Mouse (Mus musculus): ENCODE data around the gene Mrpl33.
"Not testable (repeated sequence)": the region's sequence is repeated elsewhere in the genome, so short reads cannot be mapped to it uniquely, and the experiment has no call there.

The Mrpl33 gene

DNA sequence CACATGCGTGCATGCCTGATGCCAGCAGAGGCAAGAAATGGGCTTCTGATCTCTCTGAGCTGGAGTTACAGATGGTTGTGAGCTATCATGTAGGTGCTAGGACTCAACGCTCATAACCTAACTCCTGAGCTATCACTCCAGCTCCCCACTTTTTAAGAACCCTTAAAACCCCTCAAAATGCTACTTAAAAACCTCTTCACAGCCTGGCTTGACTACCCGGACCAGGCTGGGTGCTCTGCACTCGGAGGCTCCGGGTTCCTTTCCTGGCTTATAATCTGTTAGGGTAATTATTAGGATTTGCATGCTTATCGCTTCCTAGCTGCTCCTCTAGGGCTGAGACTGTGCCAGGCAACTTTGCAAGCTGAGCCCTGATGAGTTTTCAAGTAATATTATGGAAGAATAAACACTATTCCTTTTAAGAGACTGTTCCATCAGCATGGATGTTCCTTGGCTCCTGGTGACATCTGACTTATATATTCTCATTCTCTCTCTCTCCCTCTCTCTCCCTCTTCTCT is 752 bp downstream of the Mrpl33 start:
- DNase-seq: no peak

- no peak for DNase-seq
Observed at GRCm38 (mm10) chr5:31598121-31598520, 1.4 kb downstream of the Mrpl33 start.

DNA sequence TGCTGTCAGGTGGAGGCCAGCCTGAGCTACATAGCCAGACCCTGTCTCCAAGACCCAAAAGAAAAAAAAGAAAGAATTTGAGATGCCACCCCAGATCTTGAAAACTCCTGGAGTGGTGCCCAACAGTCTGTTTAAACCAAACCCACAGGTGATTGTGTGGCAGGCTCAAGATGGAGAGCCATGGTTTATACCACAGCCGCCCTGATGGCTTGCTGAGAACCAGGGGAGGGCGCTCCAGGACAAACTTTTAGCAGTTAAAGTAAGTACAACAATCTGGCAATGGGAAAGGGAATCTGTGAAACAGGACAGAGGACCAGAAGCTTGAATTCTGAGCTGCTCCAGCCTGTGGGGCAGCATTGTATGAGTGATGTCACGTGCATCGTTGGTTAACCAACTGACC is 1.8 kb downstream of the Mrpl33 start:
- DNase-seq: no peak

GRCm38 (mm10) chr5:31599161-31599560 is 2.4 kb downstream of the Mrpl33 start:
- DNase-seq: no peak

- no peak for DNase-seq
Observed at GRCm38 (mm10) chr5:31601162-31601722, 4.5 kb downstream of the Mrpl33 start.

GRCm38 (mm10) chr5:31602377-31602776 is 5.6 kb downstream of the Mrpl33 start:
- DNase-seq: no peak

DNA sequence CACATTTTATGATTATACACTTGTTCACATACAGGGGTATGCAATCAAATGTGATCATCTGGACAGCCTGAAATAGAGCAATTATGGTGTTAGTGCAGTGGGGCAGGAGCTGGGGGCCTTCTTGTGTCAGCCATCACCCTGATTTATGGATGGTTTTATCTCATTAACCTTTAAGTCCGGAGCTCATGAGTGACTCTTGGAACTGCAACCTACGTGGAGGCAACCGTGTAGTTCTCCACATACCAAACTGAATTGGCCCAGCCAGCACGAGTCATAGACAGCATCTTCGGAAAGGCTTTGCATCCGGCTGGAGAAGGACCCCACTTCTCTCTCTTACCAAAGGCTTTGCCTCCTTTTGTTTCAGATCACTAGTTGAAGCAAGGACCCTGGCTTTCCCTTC is 7.0 kb downstream of the Mrpl33 start:
- DNase-seq: no peak

DNA sequence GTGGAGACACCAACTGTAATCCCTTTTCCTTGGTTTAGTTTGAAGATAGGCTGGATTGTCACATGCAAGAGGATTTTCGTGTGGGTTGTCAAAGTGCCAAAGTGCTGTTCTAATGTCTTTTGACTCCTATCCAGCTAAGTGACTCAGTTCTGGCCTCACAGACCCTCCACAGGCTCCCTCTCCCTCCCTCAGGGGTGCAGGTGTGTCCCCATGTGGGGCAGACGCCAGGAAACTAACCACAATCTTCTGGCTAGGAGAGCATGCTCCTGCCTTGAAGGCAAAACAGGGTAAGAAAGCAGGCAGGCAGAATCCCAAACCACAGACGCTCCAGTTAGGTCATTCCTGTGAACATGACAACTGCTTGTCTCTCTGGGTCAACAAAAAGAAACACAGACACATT is 9.4 kb downstream of the Mrpl33 start:
- no peak for DNase-seq

GRCm38 (mm10) chr5:31610376-31611086 is 13.8 kb downstream of the Mrpl33 start:
- no peak for DNase-seq

GRCm38 (mm10) chr5:31611186-31611585 is 14.5 kb downstream of the Mrpl33 start:
- no peak for DNase-seq

- DNase-seq: peak; percentile 76
Observed at GRCm38 (mm10) chr5:31613852-31614286, 17.1 kb downstream of the Mrpl33 start.

DNA sequence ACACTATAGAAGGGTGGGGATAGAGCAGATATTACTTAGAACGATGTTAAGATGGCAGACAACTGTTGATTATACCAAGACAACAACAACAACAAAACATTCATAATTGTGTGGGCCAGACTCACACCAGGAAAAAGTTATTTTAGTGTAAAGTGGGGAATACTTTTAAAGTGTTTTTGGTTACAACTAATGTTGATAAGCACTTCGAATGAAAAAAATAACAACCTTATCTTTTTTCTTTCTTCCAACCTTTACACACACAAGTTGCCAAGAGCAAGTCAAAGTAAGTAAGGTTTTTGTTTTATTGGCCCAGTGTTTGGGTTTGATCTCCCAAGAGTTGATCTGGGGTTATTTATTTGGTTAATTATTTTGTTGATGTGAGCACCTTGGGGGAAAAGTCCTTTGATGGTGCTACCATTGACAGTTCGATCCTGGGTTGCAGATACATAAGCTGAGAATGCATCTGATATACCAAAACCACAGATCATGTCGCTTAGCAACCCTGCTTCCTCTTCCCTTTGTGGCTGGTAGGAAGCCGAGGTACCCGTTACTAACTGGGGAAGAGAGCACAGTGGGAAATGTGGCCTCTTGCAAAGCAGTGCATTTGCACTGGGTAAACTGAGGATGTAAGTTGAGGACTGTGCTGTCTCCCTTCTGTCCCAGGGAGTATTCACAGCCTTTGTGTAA is 17.7 kb downstream of the Mrpl33 start:
- no peak for DNase-seq

GRCm38 (mm10) chr5:31620326-31620725 is 23.6 kb downstream of the Mrpl33 start:
- no peak for DNase-seq

GRCm38 (mm10) chr5:31627117-31627516 is 30.4 kb downstream of the Mrpl33 start:
- DNase-seq: no peak

DNA sequence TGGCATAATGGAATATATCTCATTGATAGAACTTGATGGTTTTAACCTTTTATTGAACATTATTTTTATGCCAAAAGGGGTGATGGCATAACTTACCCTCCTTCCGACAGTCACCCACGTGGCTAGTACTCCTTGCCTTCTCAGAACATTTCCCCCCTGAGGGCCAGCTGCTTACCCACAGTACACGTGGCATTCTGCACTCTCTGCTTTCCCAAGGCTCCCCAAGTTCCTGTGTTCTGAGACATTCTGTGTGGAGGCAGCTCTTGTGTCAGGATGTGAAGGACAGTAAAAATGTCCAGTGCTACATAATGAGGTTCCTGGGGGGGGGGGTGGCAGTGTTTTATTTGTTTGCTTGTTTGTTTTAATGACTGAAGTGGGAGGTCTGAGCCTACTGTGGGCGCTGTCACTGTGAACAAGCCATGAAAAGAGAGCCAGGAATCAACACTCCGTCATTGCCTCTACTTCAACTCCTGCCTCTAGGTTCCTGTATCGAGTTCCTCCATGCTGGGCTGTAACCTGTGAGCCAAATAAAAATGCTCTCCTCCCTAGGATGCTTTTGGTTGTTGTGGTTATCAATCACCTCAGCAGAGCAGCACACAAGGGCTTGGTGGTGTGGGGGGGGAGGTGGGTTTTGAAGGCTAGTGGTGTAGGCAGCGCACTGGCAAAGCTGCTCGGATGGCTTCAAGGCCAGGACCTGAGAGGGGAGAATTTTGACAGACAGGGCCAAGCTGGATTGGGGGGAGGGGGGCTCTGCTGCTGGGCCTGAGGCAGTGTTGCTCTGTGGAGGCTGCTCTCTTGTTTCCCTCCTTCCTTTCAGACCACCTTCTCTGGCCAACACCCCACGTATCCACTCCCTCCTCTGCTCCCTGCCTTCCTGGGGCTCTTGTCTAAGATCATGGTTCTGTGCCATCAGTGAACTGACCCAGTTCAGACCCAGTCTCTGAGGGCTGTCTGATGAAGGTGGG is 31.1 kb downstream of the Mrpl33 start:
- DNase-seq: no peak

DNA sequence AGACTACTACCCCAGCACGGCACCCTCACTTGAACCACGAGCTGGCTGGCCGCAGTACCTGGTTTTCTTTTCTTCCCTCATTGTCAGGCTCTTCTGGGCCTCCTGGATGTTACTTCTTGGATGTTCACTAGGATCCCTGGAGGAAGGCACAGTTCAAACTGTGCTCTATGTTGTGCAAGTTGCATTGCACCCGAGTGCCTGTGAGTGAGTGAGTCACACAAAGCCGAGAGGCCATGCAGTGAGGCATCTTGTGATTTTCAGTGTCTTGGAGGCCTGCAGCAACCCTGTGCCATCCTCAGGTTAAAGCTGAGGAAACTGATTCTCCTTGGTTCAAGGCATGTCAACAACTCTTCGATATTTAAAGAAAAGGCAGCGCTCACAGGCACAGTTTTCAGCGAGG is 31.8 kb downstream of the Mrpl33 start:
- no peak for DNase-seq

DNA sequence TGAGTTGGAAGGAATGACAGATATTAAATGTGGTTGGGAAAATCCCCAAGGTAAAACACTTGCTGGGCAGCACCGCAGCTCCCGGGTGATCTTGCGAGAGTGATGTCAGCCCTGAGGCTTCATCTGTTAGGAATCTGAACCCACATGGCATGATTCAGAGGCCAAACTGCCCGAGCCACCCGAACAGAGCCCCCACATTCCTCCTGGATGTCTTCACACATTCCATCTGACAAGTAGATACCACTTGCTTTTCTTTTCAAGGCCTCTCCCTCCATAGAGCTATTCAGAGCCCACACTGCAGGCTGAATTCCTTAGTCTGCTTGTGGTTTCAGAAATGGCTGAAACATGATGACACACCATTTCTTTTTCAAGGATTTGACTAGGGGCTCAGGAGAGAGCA is 33.3 kb downstream of the Mrpl33 start:
- no peak for DNase-seq

DNA sequence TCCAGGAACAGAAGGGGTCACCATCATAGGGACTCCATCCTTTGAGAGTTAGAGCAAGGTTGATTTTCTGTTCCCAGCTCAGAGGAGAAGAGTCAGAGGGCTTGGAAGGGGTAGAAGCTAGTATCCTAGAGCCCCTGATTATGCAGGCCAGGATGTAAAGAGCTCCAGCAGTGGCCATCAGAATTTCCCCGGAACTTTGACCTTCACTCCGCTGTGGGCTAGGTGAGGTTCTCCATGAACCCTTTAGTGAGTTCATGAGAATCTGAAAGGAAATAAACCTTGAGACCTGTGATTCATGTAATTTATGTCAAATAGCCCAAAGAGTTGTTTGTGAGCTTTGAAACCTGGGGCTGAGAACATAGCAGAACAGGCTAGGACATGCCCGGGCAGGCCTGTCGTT is 34.4 kb downstream of the Mrpl33 start:
- DNase-seq: not testable (repeated sequence)

- DNase-seq: no peak
Observed at GRCm38 (mm10) chr5:31634161-31634560, 37.4 kb downstream of the Mrpl33 start.

GRCm38 (mm10) chr5:31634679-31635078 is 37.9 kb downstream of the Mrpl33 start:
- DNase-seq: no peak

GRCm38 (mm10) chr5:31636636-31637253 is 40.0 kb downstream of the Mrpl33 start:
- DNase-seq: no peak

GRCm38 (mm10) chr5:31640542-31640941 is 43.8 kb downstream of the Mrpl33 start:
- DNase-seq: no peak
